ENCODE assay signal across 8 mouse cellular contexts in genomic region chr7:105639756-105640155, GRCm38 (mm10). TPM values are rescaled to one million over a fixed set of nuclear protein-coding genes. Genes with fewer than 3 reads are reported as not detected.
DNase-seq lines count a peak whose midpoint lies in the region; ATAC-seq lines count a peak whose summit lies in the region.

Gene Timm10b, plus strand, starts transcription at chr7:105640056.

- 3% methylated on average over 2 of the region's 2 CpGs for WGBS in lung, embryonic 16.5 days
- 10% methylated on average over 2 of the region's 2 CpGs for WGBS in embryonic facial prominence, embryonic 10.5 days
- WGBS in heart, embryonic 14.5 days = 0% methylated on average over 2 of the region's 2 CpGs
- 0% methylated on average over 2 of the region's 2 CpGs for WGBS in neural tube, embryonic 12.5 days

- peak within 1 kb of the TSS; percentile 97 for H3K4me2 ChIP-seq in lung, embryonic 16.5 days (ENCODE audit: low read depth, low read length)
- H3K4me2 ChIP-seq in heart, embryonic 14.5 days (ENCODE audit: low read length) = peak within 1 kb of the TSS; percentile 86
- H3K4me2 ChIP-seq in neural tube, embryonic 12.5 days (replicated peaks) = peak within 1 kb of the TSS; percentile 77

- H3K9ac ChIP-seq in lung, embryonic 16.5 days (ENCODE audit: low read length) = peak within 1 kb of the TSS; percentile 80
- H3K9ac ChIP-seq in heart, embryonic 14.5 days (ENCODE audit: low read length) = peak within 1 kb of the TSS; percentile 83
- peak within 1 kb of the TSS; percentile 72 for H3K9ac ChIP-seq in neural tube, embryonic 12.5 days

- H3K9me3 ChIP-seq in lung, embryonic 16.5 days (ENCODE audit: control insufficient read depth, low read length) = no peaks in the 10 kb centered on the region
- H3K9me3 ChIP-seq in embryonic facial prominence, embryonic 10.5 days = no peaks in the 10 kb centered on the region
- H3K9me3 ChIP-seq in heart, embryonic 14.5 days (ENCODE audit: control insufficient read depth, low read length) = no peaks in the 10 kb centered on the region
- no peaks in the 10 kb centered on the region for H3K9me3 ChIP-seq in neural tube, embryonic 12.5 days

- peak; percentile 18 for ATAC-seq in lung, embryonic 16.5 days (ENCODE audit: low read depth)
- no peak for ATAC-seq in heart, embryonic 14.5 days (ENCODE audit: insufficient number of reproducible peaks, insufficient read depth, low FRiP score, low read depth)
- no peak for ATAC-seq in neural tube, embryonic 12.5 days (ENCODE audit: low FRiP score, low read depth)

- intact Hi-C loops in left cerebral cortex, postnatal 25 days (cut with DNase I) = loop anchor here (10.0 kb wide), 1 partner anchor 95 kb away; the partner anchor contains the start of genes Ilk and Rrp8

- peaks cover 14% of the 10 kb centered on the region for H3K36me3 ChIP-seq in lung, embryonic 16.5 days (ENCODE audit: control insufficient read depth, insufficient read depth, low read length)
- H3K36me3 ChIP-seq in embryonic facial prominence, embryonic 10.5 days (replicated peaks) = peaks cover 56% of the 10 kb centered on the region
- peaks cover 49% of the 10 kb centered on the region for H3K36me3 ChIP-seq in heart, embryonic 14.5 days (ENCODE audit: control insufficient read depth, insufficient read depth, low read length)
- H3K36me3 ChIP-seq in neural tube, embryonic 12.5 days = peaks cover 33% of the 10 kb centered on the region

- peaks cover 21% of the 10 kb centered on the region for H3K4me1 ChIP-seq in lung, embryonic 16.5 days (replicated peaks; ENCODE audit: control insufficient read depth, insufficient read depth, low read length)
- H3K4me1 ChIP-seq in embryonic facial prominence, embryonic 10.5 days = peaks cover 23% of the 10 kb centered on the region
- peaks cover 6 to 30% of the 10 kb centered on the region in 2 experiments for H3K4me1 ChIP-seq in heart, embryonic 14.5 days (ENCODE audit: control insufficient read depth in 2 of 2, insufficient read depth in 2 of 2, low read length in 2 of 2)
- H3K4me1 ChIP-seq in neural tube, embryonic 12.5 days = peaks cover 24% of the 10 kb centered on the region

- H3K27me3 ChIP-seq in lung, embryonic 16.5 days (ENCODE audit: control insufficient read depth, insufficient read depth, low read depth, low read length) = no peaks in the 10 kb centered on the region
- peaks cover 11% of the 10 kb centered on the region for H3K27me3 ChIP-seq in embryonic facial prominence, embryonic 10.5 days (replicated peaks; ENCODE audit: low read depth, poor library complexity, severe bottlenecking)
- H3K27me3 ChIP-seq in heart, embryonic 14.5 days (ENCODE audit: control insufficient read depth, insufficient read depth, low read length) = no peaks in the 10 kb centered on the region
- no peaks in the 10 kb centered on the region for H3K27me3 ChIP-seq in neural tube, embryonic 12.5 days (replicated peaks)

- H3K27ac ChIP-seq in lung, embryonic 16.5 days (ENCODE audit: low read length) = peak within 1 kb of the TSS; percentile 95
- H3K27ac ChIP-seq in embryonic facial prominence, embryonic 10.5 days (replicated peaks) = peak within 1 kb of the TSS; percentile 85
- H3K27ac ChIP-seq in heart, embryonic 14.5 days (replicated peaks in 1 of 2; ENCODE audit: control insufficient read depth in 1 of 2, insufficient read depth in 1 of 2, low read depth in 2 of 2, low read length in 2 of 2) = peak within 1 kb of the TSS; percentile 91 to 93
- peak within 1 kb of the TSS; percentile 17; the same call in 1 of the 2 replicates for H3K27ac ChIP-seq in neural tube, embryonic 12.5 days

- peak within 1 kb of the TSS; percentile 58 for H3K4me3 ChIP-seq in lung, embryonic 16.5 days (ENCODE audit: low read length)
- H3K4me3 ChIP-seq in embryonic facial prominence, embryonic 10.5 days = peak within 1 kb of the TSS; percentile 83
- H3K4me3 ChIP-seq in heart, embryonic 14.5 days (ENCODE audit: control insufficient read depth in 1 of 2, insufficient read depth in 1 of 2, low read depth in 1 of 2, low read length in 2 of 2) = peak within 1 kb of the TSS; percentile 76 to 94
- peak within 1 kb of the TSS; percentile 61 for H3K4me3 ChIP-seq in neural tube, embryonic 12.5 days

- DNase-seq in lung, postnatal 25 days (ENCODE audit: low spot score) = no peak
- DNase-seq in embryonic facial prominence, embryonic 10.5 days (ENCODE audit: low spot score) = no peak
- no peak for DNase-seq in left cerebral cortex, postnatal 25 days (ENCODE audit: low spot score in 2 of 2)
- DNase-seq in adipocyte (ENCODE audit: low spot score) = no peak
- DNase-seq in right cerebral cortex, postnatal 10 days (ENCODE audit: low spot score in 2 of 2) = no peak

RNA-seq across cellular contexts. Expression of gene Timm10b, which starts in this region (rescaled TPM):
- polyA plus RNA-seq in lung, embryonic 16.5 days (2015; fragmentation: Nextera tagmentation; extraction: Ambion mirVana) = 181 and 208 TPM in 2 replicates
- polyA plus RNA-seq in embryonic facial prominence, embryonic 10.5 days (2016; fragmentation: Nextera tagmentation; extraction: Ambion mirVana) = 158 and 163 TPM in 2 replicates
- 169 and 182 TPM in 2 replicates for polyA plus RNA-seq in heart, embryonic 14.5 days (2014; fragmentation: Nextera tagmentation; extraction: Ambion mirVana)
- 10 to 100 TPM; 62.8 to 69.2 TPM for total RNA-seq in left cerebral cortex, postnatal 25 days (2021)
- 140 and 160 TPM in 2 replicates for polyA plus RNA-seq in neural tube, embryonic 12.5 days (2016; fragmentation: Nextera tagmentation; extraction: Ambion mirVana)

Comparison
In these comparisons a context has a peak if more than half of its experiments do, and no peak if none do; other contexts are left out.
1. H3K27ac ChIP-seq: peak in every context shown above with its lines; median percentile 95 in lung, embryonic 16.5 days; 92 in heart, embryonic 14.5 days; 85 in embryonic facial prominence, embryonic 10.5 days; 17 in neural tube, embryonic 12.5 days.